Mouse (Mus musculus) MEL (cell line): Measurements from ENCODE around the gene Sprn.

Experiments
- BHLHE40 ChIP-seq: IDR thresholded peaks from 2 replicates; pipeline ENCODE4 v1.6.1; 2012; ENCODE audit warnings: low read depth, mild to moderate bottlenecking, inconsistent platforms, low read length, improper control_type of control experiment, borderline replicate concordance
- CTCF ChIP-seq, 3 experiments: IDR thresholded peaks in 2 of 3; conservative IDR thresholded peaks in 1 of 3; 2 replicates each; pipeline ENCODE4 v1.5.1; 2011 to 2012; ENCODE audit warnings: low read length in 3 of 3, low read depth in 2 of 3, mild to moderate bottlenecking in 2 of 3, improper control_type of control experiment in 1 of 3, inconsistent platforms in 1 of 3, mixed read lengths in 1 of 3, moderate library complexity in 1 of 3; ENCODE audit not compliant: control insufficient read depth in 1 of 3, insufficient read depth in 1 of 3, poor library complexity in 1 of 3, severe bottlenecking in 1 of 3
- EP300 ChIP-seq, 2 experiments: IDR thresholded peaks; 2 replicates each; pipeline ENCODE4 v1.6.1; 2011; ENCODE audit warnings: improper control_type of control experiment in 2 of 2, low read length in 2 of 2, low read depth in 1 of 2, mild to moderate bottlenecking in 1 of 2
- GABPA ChIP-seq: IDR thresholded peaks from 2 replicates; pipeline ENCODE4 v1.6.1; 2012; ENCODE audit warnings: low read depth, mild to moderate bottlenecking, inconsistent platforms, low read length, improper control_type of control experiment, moderate library complexity
- MAX ChIP-seq: IDR thresholded peaks from 2 replicates; pipeline ENCODE4 v1.6.1; 2011; ENCODE audit warnings: low read length, improper control_type of control experiment
- POLR2A ChIP-seq, 2 experiments: IDR thresholded peaks; 2 replicates each; pipeline ENCODE4 v1.6.1; 2011 to 2012; ENCODE audit warnings: low read length in 2 of 2, mild to moderate bottlenecking in 2 of 2, control low read depth in 1 of 2, improper control_type of control experiment in 1 of 2, low read depth in 1 of 2, moderate library complexity in 1 of 2; ENCODE audit not compliant: control insufficient read depth in 1 of 2, insufficient read depth in 1 of 2, poor library complexity in 1 of 2
- POLR2AphosphoS5 ChIP-seq: IDR thresholded peaks from 2 replicates; pipeline ENCODE4 v1.6.1; 2012; ENCODE audit warnings: low read depth, borderline replicate concordance, mild to moderate bottlenecking, inconsistent platforms, low read length, moderate library complexity, mixed read lengths
- SMC3 ChIP-seq: IDR thresholded peaks from 2 replicates; pipeline ENCODE4 v1.6.1; 2011; ENCODE audit warnings: low read depth, low read length, improper control_type of control experiment
- TAL1 ChIP-seq: IDR thresholded peaks from 2 replicates; pipeline ENCODE4 v1.6.1; 2012; ENCODE audit warnings: mild to moderate bottlenecking, inconsistent platforms, low read length, moderate library complexity, mixed read lengths
- TBP ChIP-seq: IDR thresholded peaks from 2 replicates; pipeline ENCODE4 v1.8.0; 2011; ENCODE audit warnings: low read depth, low read length, improper control_type of control experiment
- TCF12 ChIP-seq: IDR thresholded peaks from 2 replicates; pipeline ENCODE4 v1.6.1; 2014; ENCODE audit warnings: low read depth, mild to moderate bottlenecking, inconsistent platforms, low read length, improper control_type of control experiment, moderate library complexity
- USF1 ChIP-seq: IDR thresholded peaks from 2 replicates; pipeline ENCODE4 v1.6.1; 2014; ENCODE audit warnings: low read depth, mild to moderate bottlenecking, inconsistent platforms, low read length, improper control_type of control experiment, moderate library complexity

DNA sequence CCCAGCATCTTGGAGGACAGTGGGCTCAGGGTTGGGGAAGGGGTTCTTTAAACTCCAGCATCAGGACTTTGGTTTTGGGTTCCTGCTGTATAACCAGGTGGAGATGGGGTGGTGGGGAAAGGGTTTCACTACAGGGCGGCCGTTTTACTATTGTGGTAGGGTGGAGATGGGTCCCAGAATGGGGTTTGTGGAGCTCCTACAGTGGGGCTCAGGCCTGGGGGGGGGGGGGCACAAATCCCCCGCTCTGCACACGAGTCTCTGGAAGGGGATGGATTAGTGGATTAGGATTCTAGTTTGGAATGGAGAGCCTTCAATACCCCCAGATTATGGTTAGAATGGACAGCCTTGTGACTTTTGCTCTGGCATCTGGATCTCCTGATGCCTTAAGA, 854 bp downstream of the Sprn start:
- TF ChIP-seq EP300 (IDR thresholded peaks at IDR 0.05; ENCODE audit: low read depth in 1 of 2, low read length in 2 of 2) (no peak), TCF12 (no peak), TAL1 (no peak), POLR2AphosphoS5 (no peak), BHLHE40 (no peak), MAX (no peak), CTCF (IDR thresholded peaks at IDR 0.05 in 2 of 3, conservative IDR thresholded peaks at IDR 0.05 in 1 of 3; ENCODE audit: control insufficient read depth in 1 of 3, insufficient read depth in 1 of 3, low read depth in 2 of 3, low read length in 3 of 3, poor library complexity in 1 of 3, severe bottlenecking in 1 of 3) (no peak), POLR2A (IDR thresholded peaks at IDR 0.05; ENCODE audit: control insufficient read depth in 1 of 2, insufficient read depth in 1 of 2, low read depth in 1 of 2, low read length in 2 of 2, poor library complexity in 1 of 2) (no peak), GABPA (no peak), TBP (no peak), USF1 (no peak), SMC3 (no peak)
